Mouse (Mus musculus) heart, postnatal 4 days (tissue): ENCODE measurements around the gene Lrrc29. TPM values are rescaled to one million over a fixed set of nuclear protein-coding genes. Genes with fewer than 3 reads are reported as not detected.

Experiments
- DNase-seq: peaks from one replicate; pipeline ENCODE4 v3.0.0; 2021
- total RNA-seq, 2 experiments: library from RNA; stranded (reverse); gene quantifications; 2 replicates each; pipeline ENCODE4 v1.2.3; 2021

The Lrrc29 gene
- 1 to 10 TPM; 2.5 to 2.7 TPM for total RNA-seq

- DNase-seq: peak; percentile 98
These were observed at the start of gene Lrrc29, which contains the start of gene Tmem208 for GRCm38 (mm10) chr8:105326141-105326672. Gene Lrrc29 (minus strand): TSS chr8:105326278. Gene Tmem208 (plus strand): TSS chr8:105326354.

- DNase-seq: peak; percentile 51
These were observed 48.5 kb upstream of the Lrrc29 start for GRCm38 (mm10) chr8:105374513-105374966.

GRCm38 (mm10) chr8:105373032-105373431 lies 47.0 kb upstream of the Lrrc29 start, which contains the start of gene Plekhg4:
Gene Plekhg4 (plus strand): TSS chr8:105373274.
- no peak for DNase-seq

- DNase-seq: no peak
These were observed 46.4 kb upstream of the Lrrc29 start for GRCm38 (mm10) chr8:105372473-105372872.

- no peak for DNase-seq
These were observed 41.0 kb upstream of the Lrrc29 start for GRCm38 (mm10) chr8:105367107-105367506.

- DNase-seq: peak; percentile 65
These were observed 35.9 kb upstream of the Lrrc29 start for GRCm38 (mm10) chr8:105361751-105362702.

GRCm38 (mm10) chr8:105359646-105360045 lies 33.6 kb upstream of the Lrrc29 start:
- DNase-seq: no peak

GRCm38 (mm10) chr8:105359208-105359607 lies 33.1 kb upstream of the Lrrc29 start:
- no peak for DNase-seq

- DNase-seq: no peak
These were observed 30.6 kb upstream of the Lrrc29 start for GRCm38 (mm10) chr8:105356681-105357080.

- DNase-seq: no peak
These were observed 29.3 kb upstream of the Lrrc29 start for GRCm38 (mm10) chr8:105355179-105356024.

- no peak for DNase-seq
These were observed 28.5 kb upstream of the Lrrc29 start for GRCm38 (mm10) chr8:105354549-105354948.

- DNase-seq: no peak
These were observed 27.6 kb upstream of the Lrrc29 start for GRCm38 (mm10) chr8:105353583-105354135.

- DNase-seq: no peak
These were observed 24.1 kb upstream of the Lrrc29 start for GRCm38 (mm10) chr8:105350186-105350585.

- DNase-seq: no peak
These were observed 23.2 kb upstream of the Lrrc29 start for GRCm38 (mm10) chr8:105349096-105349771.

- peak; percentile 59 for DNase-seq
These were observed 22.5 kb upstream of the Lrrc29 start, which contains the start of gene Slc9a5 for GRCm38 (mm10) chr8:105348450-105349095. Gene Slc9a5 (plus strand): TSS chr8:105348843.

GRCm38 (mm10) chr8:105347428-105348221 lies 21.5 kb upstream of the Lrrc29 start, which contains the start of gene Fhod1:
Gene Fhod1 (minus strand): TSS chr8:105347953.
- peak; percentile 94 for DNase-seq

- DNase-seq: peak; percentile 86
These were observed 20.7 kb upstream of the Lrrc29 start for GRCm38 (mm10) chr8:105346611-105347427.

GRCm38 (mm10) chr8:105345061-105345975 lies 19.2 kb upstream of the Lrrc29 start:
- DNase-seq: no peak
